In genomic region chr10:111893489-111893888, GRCm38 (mm10) we compare ENCODE assay signal across 13 mouse cellular contexts.
DNase-seq lines count a peak whose midpoint lies in the region; ATAC-seq and TF ChIP-seq lines count a peak whose summit lies in the region.
"Had no signal": no experiment of that assay in that cellular context is flagged by ENCODE, and none has a peak within 500 bp of the region (broad histone marks: within the 10 kb centered on the region; RNA-seq: fewer than 3 reads in every experiment).

No protein-coding gene starts in this region.

- 68% methylated on average over 5 of the region's 5 CpGs for WGBS in kidney, embryonic 15.5 days
- WGBS in embryonic facial prominence, embryonic 10.5 days: 85% methylated on average over 5 of the region's 5 CpGs
- 63% methylated on average over 5 of the region's 5 CpGs for WGBS in intestine, embryonic 15.5 days

- ATAC-seq in kidney, embryonic 15.5 days (replicated peaks; ENCODE audit: low FRiP score): peak; percentile 56
- ATAC-seq in intestine, embryonic 15.5 days: peak; percentile 79
- ATAC-seq: forebrain, embryonic 15.5 days; inflammation-experienced regulatory T-cells, adult 6 months; Patski had no signal

- H3K27ac ChIP-seq in kidney, embryonic 15.5 days: peak overlapping the region; percentile 84
- peak overlapping the region; percentile 24; the same call in 1 of the 2 replicates for H3K27ac ChIP-seq in embryonic facial prominence, embryonic 10.5 days (replicated peaks)
- peak overlapping the region; percentile 49 for H3K27ac ChIP-seq in intestine, embryonic 15.5 days
- H3K27ac ChIP-seq in left cerebral cortex, adult 2 months: no peak overlapping the region
- H3K27ac ChIP-seq: forebrain, embryonic 15.5 days had no signal

- peaks cover 16% of the 10 kb centered on the region for H3K4me1 ChIP-seq in kidney, embryonic 15.5 days
- peaks cover 13% of the 10 kb centered on the region for H3K4me1 ChIP-seq in embryonic facial prominence, embryonic 10.5 days
- no peaks in the 10 kb centered on the region for H3K4me1 ChIP-seq in intestine, embryonic 15.5 days (replicated peaks)
- H3K4me1 ChIP-seq: forebrain, embryonic 15.5 days had no signal

- no peaks in the 10 kb centered on the region for H3K36me3 ChIP-seq in kidney, embryonic 15.5 days
- no peaks in the 10 kb centered on the region for H3K36me3 ChIP-seq in embryonic facial prominence, embryonic 10.5 days (replicated peaks)
- no peaks in the 10 kb centered on the region for H3K36me3 ChIP-seq in intestine, embryonic 15.5 days
- H3K36me3 ChIP-seq: forebrain, embryonic 15.5 days had no signal

- intact Hi-C loops in left cerebral cortex, adult 2 months (cut with DNase I): no loop called here

- no peaks in the 10 kb centered on the region for H3K27me3 ChIP-seq in kidney, embryonic 15.5 days
- no peaks in the 10 kb centered on the region for H3K27me3 ChIP-seq in embryonic facial prominence, embryonic 10.5 days (replicated peaks; ENCODE audit: low read depth, poor library complexity, severe bottlenecking)
- no peaks in the 10 kb centered on the region for H3K27me3 ChIP-seq in intestine, embryonic 15.5 days (replicated peaks)
- H3K27me3 ChIP-seq: CH12.LX; forebrain, embryonic 15.5 days; Patski had no signal

- no peak overlapping the region for H3K9ac ChIP-seq in kidney, embryonic 15.5 days
- H3K9ac ChIP-seq in intestine, embryonic 15.5 days: no peak overlapping the region
- H3K9ac ChIP-seq: forebrain, embryonic 15.5 days had no signal

- H3K4me2 ChIP-seq in kidney, embryonic 15.5 days: no peak overlapping the region
- no peak overlapping the region for H3K4me2 ChIP-seq in intestine, embryonic 15.5 days (replicated peaks)
- H3K4me2 ChIP-seq: forebrain, embryonic 15.5 days had no signal

- no peak for DNase-seq in kidney, postnatal 36 days
- no peak for DNase-seq in embryonic facial prominence, embryonic 10.5 days (ENCODE audit: low spot score)
- peak; percentile 52 to 66 for DNase-seq in lung, postnatal 4 days
- no peak for DNase-seq in retina, postnatal 1 day
- DNase-seq in left cerebral cortex, adult 2 months (ENCODE audit: extremely low spot score in 1 of 2, low spot score in 2 of 2): no peak
- DNase-seq: cerebellum, postnatal 14 days; right cerebral cortex, postnatal 25 days had no signal

- H3K4me3 ChIP-seq in kidney, embryonic 15.5 days (replicated peaks): no peak overlapping the region
- no peak overlapping the region for H3K4me3 ChIP-seq in embryonic facial prominence, embryonic 10.5 days
- no peak overlapping the region for H3K4me3 ChIP-seq in intestine, embryonic 15.5 days (replicated peaks)
- H3K4me3 ChIP-seq in left cerebral cortex, adult 2 months: no peak overlapping the region
- H3K4me3 ChIP-seq: forebrain, embryonic 15.5 days had no signal

- H3K9me3 ChIP-seq in kidney, embryonic 15.5 days (replicated peaks): no peaks in the 10 kb centered on the region
- H3K9me3 ChIP-seq in embryonic facial prominence, embryonic 10.5 days: no peaks in the 10 kb centered on the region
- H3K9me3 ChIP-seq in intestine, embryonic 15.5 days: no peaks in the 10 kb centered on the region
- H3K9me3 ChIP-seq: forebrain, embryonic 15.5 days had no signal

- no peak for TF ChIP-seq CTCF in left cerebral cortex, adult 2 months (IDR thresholded peaks at IDR 0.05)

Comparison
In these comparisons a context has a peak if more than half of its experiments do, and no peak if none do; other contexts are left out.
1. DNase-seq: peak in lung, postnatal 4 days (2 of 2); none in kidney, postnatal 36 days (0 of 2), embryonic facial prominence, embryonic 10.5 days (single experiment), retina, postnatal 1 day (single experiment) and left cerebral cortex, adult 2 months (0 of 2).